Mouse (Mus musculus) limb, embryonic 10.5 days (tissue): ENCODE results near the gene Spns2. TPM values are rescaled to one million over a fixed set of nuclear protein-coding genes. Genes with fewer than 3 reads are reported as not detected.

Experiments used
- DNase-seq: peaks from one replicate; pipeline ENCODE4 v3.0.0-alpha.2; 2017; ENCODE audit warnings: low spot score
- H3K27ac ChIP-seq: fragments of 300-500 bp; sonication (generic); 2 replicates; pipeline ENCODE4 v1.5.1; 2016; ENCODE audit warnings: mild to moderate bottlenecking
- H3K27me3 ChIP-seq: fragments of 300-500 bp; sonication (generic); 2 replicates; pipeline ENCODE4 v1.6.1; 2016; ENCODE audit warnings: low read depth, mild to moderate bottlenecking; ENCODE audit not compliant: poor library complexity, severe bottlenecking
- H3K36me3 ChIP-seq: fragments of 300-500 bp; sonication (generic); 2 replicates; pipeline ENCODE4 v1.6.1; 2016; ENCODE audit warnings: mild to moderate bottlenecking, moderate library complexity
- H3K4me1 ChIP-seq: fragments of 300-500 bp; sonication (generic); 2 replicates; pipeline ENCODE4 v1.6.1; 2016
- H3K4me3 ChIP-seq: fragments of 300-500 bp; sonication (generic); 2 replicates; pipeline ENCODE4 v1.5.1; 2016; ENCODE audit warnings: mild to moderate bottlenecking, moderate library complexity
- H3K9me3 ChIP-seq: fragments of 300-500 bp; sonication (generic); replicated peaks from 2 replicates; pipeline ENCODE4 v1.6.1; 2016; ENCODE audit warnings: mild to moderate bottlenecking
- WGBS: fragments of 180-500 bp; shearing (Covaris S2); methylation state at CpG from one replicate; pipeline ENCODE4 v1.1.7; 2016; 5-methylcytosine and 5-hydroxymethylcytosine counted together
- polyA plus RNA-seq: library from polyadenylated mRNA; unstranded; fragments of >200 nt; fragmentation: Nextera tagmentation; extraction: Ambion mirVana; gene quantifications from 2 replicates; pipeline ENCODE4 v1.2.1, GENCODE M21; 2016

Spns2 gene
- polyA plus RNA-seq, 1 experiment from 2014 or later: 3.0 TPM

- WGBS: 91% methylated on average over 1 of the region's 1 CpGs
- Histone ChIP-seq H3K27ac (peak overlapping the region; percentile 40; the same call in 1 of the 2 replicates), H3K9me3 (no peaks in the 10 kb centered on the region), H3K4me1 (peaks cover 17% of the 10 kb centered on the region; the same call in 1 of the 2 replicates), H3K4me3 (no peak overlapping the region), H3K36me3 (no peaks in the 10 kb centered on the region), H3K27me3 (no peaks in the 10 kb centered on the region)
- DNase-seq: no peak
Measured at GRCm38 (mm10) chr11:72477653-72478052, 12.1 kb downstream of the Spns2 start.

- H3K27ac ChIP-seq: no peak overlapping the region
Measured at GRCm38 (mm10) chr11:72477182-72477581, 12.5 kb downstream of the Spns2 start.

GRCm38 (mm10) chr11:72476074-72476625, 13.6 kb downstream of the Spns2 start:
- no peak overlapping the region for H3K4me3 ChIP-seq
- H3K27ac ChIP-seq: peak overlapping the region; percentile 25; the same call in 1 of the 2 replicates
- H3K36me3 ChIP-seq: no peaks in the 10 kb centered on the region
- no peak for DNase-seq
- peaks cover 17% of the 10 kb centered on the region; the same call in 1 of the 2 replicates for H3K4me1 ChIP-seq
- no peaks in the 10 kb centered on the region for H3K9me3 ChIP-seq
- WGBS: 80% methylated on average over 7 of the region's 7 CpGs
- H3K27me3 ChIP-seq: no peaks in the 10 kb centered on the region

More at GRCm38 (mm10) chr11:72477182-72477581, 12.5 kb downstream of the Spns2 start:
- no peaks in the 10 kb centered on the region for H3K36me3 ChIP-seq
- H3K9me3 ChIP-seq: no peaks in the 10 kb centered on the region
- peaks cover 17% of the 10 kb centered on the region; the same call in 1 of the 2 replicates for H3K4me1 ChIP-seq
- H3K4me3 ChIP-seq: no peak overlapping the region
- DNase-seq: no peak
- WGBS: 64% methylated on average over 5 of the region's 5 CpGs
- H3K27me3 ChIP-seq: no peaks in the 10 kb centered on the region

GRCm38 (mm10) chr11:72475408-72475807, 14.3 kb downstream of the Spns2 start:
- no peaks in the 10 kb centered on the region for H3K27me3 ChIP-seq
- 83% methylated on average over 7 of the region's 7 CpGs for WGBS
- peaks cover 17% of the 10 kb centered on the region; the same call in 1 of the 2 replicates for H3K4me1 ChIP-seq
- no peaks in the 10 kb centered on the region for H3K36me3 ChIP-seq
- H3K27ac ChIP-seq: peak overlapping the region; percentile 25; the same call in 1 of the 2 replicates
- no peaks in the 10 kb centered on the region for H3K9me3 ChIP-seq
- no peak for DNase-seq
- H3K4me3 ChIP-seq: no peak overlapping the region

GRCm38 (mm10) chr11:72474926-72475325, 14.8 kb downstream of the Spns2 start:
- 77% methylated on average over 3 of the region's 3 CpGs for WGBS
- Histone ChIP-seq H3K4me1 (peaks cover 17% of the 10 kb centered on the region; the same call in 1 of the 2 replicates), H3K36me3 (no peaks in the 10 kb centered on the region), H3K9me3 (no peaks in the 10 kb centered on the region), H3K27ac (peak overlapping the region; percentile 46; the same call in 1 of the 2 replicates), H3K4me3 (no peak overlapping the region), H3K27me3 (no peaks in the 10 kb centered on the region)
- DNase-seq: no peak

GRCm38 (mm10) chr11:72473540-72473939, 16.2 kb downstream of the Spns2 start:
- peak overlapping the region; percentile 28; the same call in 1 of the 2 replicates for H3K27ac ChIP-seq
- no peaks in the 10 kb centered on the region for H3K27me3 ChIP-seq
- H3K4me1 ChIP-seq: peaks cover 23% of the 10 kb centered on the region; the same call in 1 of the 2 replicates
- H3K36me3 ChIP-seq: no peaks in the 10 kb centered on the region
- no peak overlapping the region for H3K4me3 ChIP-seq
- H3K9me3 ChIP-seq: no peaks in the 10 kb centered on the region
- WGBS: 86% methylated on average over 4 of the region's 4 CpGs
- no peak for DNase-seq

GRCm38 (mm10) chr11:72471381-72471780, 18.3 kb downstream of the Spns2 start:
- no peak for DNase-seq
- WGBS: 90% methylated on average over 6 of the region's 6 CpGs
- Histone ChIP-seq H3K4me3 (no peak overlapping the region), H3K36me3 (no peaks in the 10 kb centered on the region), H3K27me3 (no peaks in the 10 kb centered on the region), H3K27ac (no peak overlapping the region), H3K4me1 (peaks cover 15% of the 10 kb centered on the region), H3K9me3 (no peaks in the 10 kb centered on the region)

- no peaks in the 10 kb centered on the region for H3K27me3 ChIP-seq
- no peaks in the 10 kb centered on the region for H3K9me3 ChIP-seq
- H3K27ac ChIP-seq: no peak overlapping the region
- WGBS: 71% methylated on average over 4 of the region's 4 CpGs
- H3K36me3 ChIP-seq: no peaks in the 10 kb centered on the region
- H3K4me3 ChIP-seq: no peak overlapping the region
- peaks cover 20% of the 10 kb centered on the region for H3K4me1 ChIP-seq
- no peak for DNase-seq
Measured at GRCm38 (mm10) chr11:72470004-72470403, 19.7 kb downstream of the Spns2 start.

- 41% methylated on average over 5 of the region's 5 CpGs for WGBS
- no peaks in the 10 kb centered on the region for H3K27me3 ChIP-seq
- peaks cover 15% of the 10 kb centered on the region for H3K4me1 ChIP-seq
- no peaks in the 10 kb centered on the region for H3K9me3 ChIP-seq
- no peak for DNase-seq
- no peak overlapping the region for H3K4me3 ChIP-seq
- H3K36me3 ChIP-seq: no peaks in the 10 kb centered on the region
- H3K27ac ChIP-seq: no peak overlapping the region
Measured at GRCm38 (mm10) chr11:72469217-72469616, 20.5 kb downstream of the Spns2 start.

- Histone ChIP-seq H3K27ac (no peak overlapping the region), H3K27me3 (no peaks in the 10 kb centered on the region), H3K36me3 (no peaks in the 10 kb centered on the region), H3K4me3 (no peak overlapping the region), H3K4me1 (peaks cover 15% of the 10 kb centered on the region), H3K9me3 (no peaks in the 10 kb centered on the region)
- 79% methylated on average over 5 of the region's 5 CpGs for WGBS
- no peak for DNase-seq
Measured at GRCm38 (mm10) chr11:72468525-72468924, 21.2 kb downstream of the Spns2 start.

- DNase-seq: no peak
- no peaks in the 10 kb centered on the region for H3K9me3 ChIP-seq
- H3K27me3 ChIP-seq: no peaks in the 10 kb centered on the region
- H3K4me1 ChIP-seq: peaks cover 15% of the 10 kb centered on the region
- H3K4me3 ChIP-seq: no peak overlapping the region
- no peak overlapping the region for H3K27ac ChIP-seq
- WGBS: 59% methylated on average over 11 of the region's 11 CpGs
- H3K36me3 ChIP-seq: no peaks in the 10 kb centered on the region
Measured at GRCm38 (mm10) chr11:72466694-72467507, 22.8 kb downstream of the Spns2 start.

GRCm38 (mm10) chr11:72465978-72466693, 23.6 kb downstream of the Spns2 start:
- peaks cover 15% of the 10 kb centered on the region for H3K4me1 ChIP-seq
- H3K36me3 ChIP-seq: no peaks in the 10 kb centered on the region
- H3K9me3 ChIP-seq: no peaks in the 10 kb centered on the region
- no peak overlapping the region for H3K27ac ChIP-seq
- no peak for DNase-seq
- H3K27me3 ChIP-seq: no peaks in the 10 kb centered on the region
- no peak overlapping the region for H3K4me3 ChIP-seq
- WGBS: 72% methylated on average over 11 of the region's 11 CpGs

GRCm38 (mm10) chr11:72464821-72465220, 24.9 kb downstream of the Spns2 start:
- Histone ChIP-seq H3K4me1 (peaks cover 15% of the 10 kb centered on the region), H3K27me3 (no peaks in the 10 kb centered on the region), H3K36me3 (no peaks in the 10 kb centered on the region), H3K4me3 (no peak overlapping the region), H3K9me3 (no peaks in the 10 kb centered on the region), H3K27ac (no peak overlapping the region)
- 81% methylated on average over 3 of the region's 3 CpGs for WGBS
- DNase-seq: no peak
